Mouse (Mus musculus) forebrain, embryonic 12.5 days (tissue): ENCODE measurements around the gene Zfp648. TPM values are rescaled to one million over a fixed set of nuclear protein-coding genes. Genes with fewer than 3 reads are reported as not detected.

Experiments used
- ATAC-seq: fragments of 200-750 bp; cut with Nextera tagmentation; 2 replicates; pipeline ENCODE4 v1.8.0; 2017; ENCODE audit warnings: moderate TSS enrichment; ENCODE audit not compliant: low FRiP score
- H3K27ac ChIP-seq: fragments of 300-500 bp; sonication (generic); 2 replicates; pipeline ENCODE4 v1.5.1; 2016; ENCODE audit warnings: mild to moderate bottlenecking
- H3K27me3 ChIP-seq: fragments of 300-500 bp; sonication (generic); 2 replicates; pipeline ENCODE4 v1.6.1; 2016; ENCODE audit warnings: mild to moderate bottlenecking
- H3K36me3 ChIP-seq: fragments of 300-500 bp; sonication (generic); replicated peaks from 2 replicates; pipeline ENCODE4 v1.6.1; 2016; ENCODE audit warnings: mild to moderate bottlenecking
- H3K4me1 ChIP-seq: fragments of 300-500 bp; sonication (generic); 2 replicates; pipeline ENCODE4 v1.6.1; 2016
- H3K4me2 ChIP-seq: fragments of 300-500 bp; sonication (generic); 2 replicates; pipeline ENCODE4 v1.6.1; 2016; ENCODE audit warnings: mild to moderate bottlenecking, moderate library complexity
- H3K4me3 ChIP-seq: fragments of 300-500 bp; sonication (generic); replicated peaks from 2 replicates; pipeline ENCODE4 v1.5.1; 2016; ENCODE audit warnings: mild to moderate bottlenecking
- H3K9ac ChIP-seq: fragments of 300-500 bp; sonication (generic); 2 replicates; pipeline ENCODE4 v1.6.1; 2016; ENCODE audit warnings: mild to moderate bottlenecking
- H3K9me3 ChIP-seq: fragments of 300-500 bp; sonication (generic); 2 replicates; pipeline ENCODE4 v1.6.1; 2016
- WGBS: fragments of 180-500 bp; shearing (Covaris S2); methylation state at CpG from one replicate; pipeline ENCODE4 v1.1.7; 2016; 5-methylcytosine and 5-hydroxymethylcytosine counted together
- polyA plus RNA-seq: library from polyadenylated mRNA; unstranded; fragments of >200 nt; fragmentation: Nextera tagmentation; extraction: Ambion mirVana; gene quantifications from 2 replicates; pipeline ENCODE4 v1.2.1, GENCODE M21; 2016

Zfp648 gene
- polyA plus RNA-seq, result not detected in 2 replicates

DNA sequence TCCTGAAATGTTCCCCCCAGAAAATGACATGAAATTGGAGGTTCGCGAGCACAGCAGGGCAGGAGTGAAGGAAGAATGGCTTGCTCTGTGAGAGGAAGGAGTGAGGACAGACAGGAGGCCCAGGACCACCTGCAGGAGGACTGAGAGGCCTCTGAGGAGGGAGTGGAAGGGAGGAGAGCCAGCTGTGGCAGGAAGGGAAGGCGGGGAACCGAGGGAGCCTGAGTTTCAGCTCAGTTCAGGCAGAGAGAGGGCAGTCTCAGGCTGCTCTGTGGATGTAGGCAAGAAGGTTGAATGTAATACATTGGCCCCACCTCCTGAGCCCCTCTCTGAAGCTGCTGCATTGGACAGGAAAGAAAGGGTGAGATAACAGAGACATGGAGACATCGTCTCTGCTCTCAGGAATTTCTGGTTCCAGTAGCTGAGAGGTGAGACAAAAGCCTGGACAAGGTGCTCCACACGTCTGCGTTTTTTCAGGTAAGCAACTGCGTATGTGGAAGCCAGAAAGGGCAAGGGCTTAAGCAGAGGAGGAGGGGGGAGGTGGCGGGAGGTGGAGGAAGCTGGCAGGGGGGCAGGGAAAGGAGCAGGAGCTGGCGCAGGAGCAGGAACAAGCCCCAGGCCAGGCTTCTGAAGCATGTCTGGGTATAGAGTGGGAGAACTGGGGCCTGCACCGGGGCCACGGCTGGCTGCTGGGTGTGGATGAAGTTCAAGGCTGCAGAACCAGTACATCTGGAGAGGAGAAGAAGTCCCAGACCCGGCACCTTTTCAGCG is at the start of gene Zfp648:
TSS of gene Zfp648 (plus strand) at position 233 of the 768 bp plus-strand sequence.
- H3K9ac ChIP-seq, result no peak within 1 kb of the TSS
- H3K9me3 ChIP-seq, result no peaks in the 10 kb centered on the region
- peaks cover 53% of the 10 kb centered on the region for H3K27me3 ChIP-seq
- ATAC-seq, result no peak
- 30% methylated on average over 14 of the region's 14 CpGs for WGBS
- no peak within 1 kb of the TSS for H3K27ac ChIP-seq
- H3K4me2 ChIP-seq, result no peak within 1 kb of the TSS
- no peaks in the 10 kb centered on the region for H3K36me3 ChIP-seq
- H3K4me3 ChIP-seq, result no peak within 1 kb of the TSS
- H3K4me1 ChIP-seq, result peaks cover 10% of the 10 kb centered on the region

DNA sequence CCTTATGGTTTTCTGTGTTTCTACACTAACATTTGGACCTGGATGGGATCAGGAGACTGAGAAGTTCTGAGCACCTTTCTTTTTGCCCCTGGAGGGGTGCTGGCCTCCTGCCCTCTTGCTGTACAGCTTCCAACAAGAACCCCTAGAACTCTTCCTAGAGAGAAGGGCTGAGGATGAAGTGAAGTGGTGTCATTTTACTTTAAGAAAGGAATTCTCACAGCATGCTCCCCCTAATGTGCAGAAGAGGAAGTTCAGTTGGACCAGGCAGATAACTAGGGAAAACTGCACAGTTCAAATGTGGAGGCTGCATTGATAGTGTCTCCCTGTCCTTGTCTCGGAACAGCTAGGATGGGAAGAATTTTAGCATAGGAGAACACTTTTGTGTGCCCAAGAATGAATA is 48.4 kb upstream of the Zfp648 start:
- no peak overlapping the region for H3K4me2 ChIP-seq
- H3K27ac ChIP-seq, result no peak overlapping the region
- H3K36me3 ChIP-seq, result no peaks in the 10 kb centered on the region
- no peak overlapping the region for H3K9ac ChIP-seq
- H3K27me3 ChIP-seq, result no peaks in the 10 kb centered on the region
- ATAC-seq, result no peak
- H3K4me1 ChIP-seq, result peaks cover 23% of the 10 kb centered on the region
- 55% methylated on average over 1 of the region's 1 CpGs for WGBS
- no peaks in the 10 kb centered on the region for H3K9me3 ChIP-seq
- H3K4me3 ChIP-seq, result no peak overlapping the region

DNA sequence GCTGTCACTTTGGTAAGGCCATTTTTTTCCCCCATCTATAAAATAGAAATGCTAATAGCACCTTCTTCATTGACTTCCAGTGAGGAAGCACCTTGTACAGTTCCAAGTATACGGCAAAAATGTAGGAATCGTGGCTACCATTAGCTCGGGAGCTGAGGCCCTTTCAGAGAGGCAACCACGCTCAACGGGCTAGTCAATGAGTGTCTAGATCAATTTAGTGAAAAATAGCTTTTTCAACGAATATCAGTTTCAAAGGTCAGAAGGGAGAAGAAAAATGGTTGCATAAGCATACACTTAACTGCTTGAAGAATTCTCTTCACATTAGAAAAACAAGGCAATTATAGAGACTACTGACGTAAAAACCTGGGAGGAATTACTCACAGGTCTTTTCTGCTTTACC is 47.2 kb upstream of the Zfp648 start:
- H3K27me3 ChIP-seq, result no peaks in the 10 kb centered on the region
- no peak overlapping the region for H3K4me3 ChIP-seq
- peaks cover 25% of the 10 kb centered on the region for H3K4me1 ChIP-seq
- H3K9ac ChIP-seq, result no peak overlapping the region
- WGBS, result 90% methylated on average over 7 of the region's 7 CpGs
- H3K27ac ChIP-seq, result no peak overlapping the region
- no peaks in the 10 kb centered on the region for H3K36me3 ChIP-seq
- no peak overlapping the region for H3K4me2 ChIP-seq
- H3K9me3 ChIP-seq, result no peaks in the 10 kb centered on the region
- ATAC-seq, result no peak

DNA sequence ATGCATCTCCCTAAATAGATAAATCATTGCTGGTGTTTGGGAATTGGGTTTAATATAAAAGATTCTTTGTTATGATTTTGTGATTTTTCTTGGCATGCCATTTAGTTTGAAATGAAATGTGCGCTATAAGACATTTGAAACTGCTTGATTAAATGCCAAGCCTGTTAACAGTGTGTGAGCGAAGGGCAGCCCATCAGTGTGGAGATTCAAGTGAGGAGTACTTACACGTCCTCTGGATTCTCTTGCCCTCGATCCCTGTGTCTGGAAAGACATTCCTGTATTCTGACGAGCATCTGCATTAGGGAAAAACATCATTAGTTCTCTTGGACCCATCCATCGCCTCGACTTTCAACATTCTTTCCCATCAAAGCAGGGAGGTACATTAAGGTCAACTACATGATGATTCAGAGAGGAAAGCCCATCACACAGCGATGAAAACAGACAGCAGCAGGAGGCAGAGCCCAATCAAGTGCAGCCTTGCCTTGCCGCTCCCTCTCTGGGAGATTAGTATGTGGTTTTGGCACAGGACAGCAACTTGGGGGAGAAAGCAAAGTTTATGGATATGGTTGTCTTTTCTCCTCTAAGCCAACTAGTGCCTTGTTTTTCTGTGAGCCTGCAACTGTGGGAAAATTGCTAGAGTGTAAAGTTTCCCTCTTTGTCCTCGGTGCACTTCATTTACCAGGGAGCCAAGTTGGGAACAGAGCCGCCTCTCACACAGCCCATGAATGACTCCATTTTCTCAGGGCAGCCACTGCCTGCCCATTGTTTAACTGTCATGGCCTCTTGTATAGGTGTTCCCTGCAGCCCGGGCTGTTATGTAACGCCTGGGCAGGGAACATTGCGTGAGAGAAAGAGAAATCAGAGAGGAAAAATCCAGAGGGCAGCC is 44.6 kb upstream of the Zfp648 start:
- no peak overlapping the region for H3K9ac ChIP-seq
- H3K4me2 ChIP-seq, result no peak overlapping the region
- H3K27me3 ChIP-seq, result no peaks in the 10 kb centered on the region
- ATAC-seq, result peak; percentile 95
- H3K9me3 ChIP-seq, result no peaks in the 10 kb centered on the region
- peak overlapping the region; percentile 93 for H3K27ac ChIP-seq
- no peak overlapping the region for H3K4me3 ChIP-seq
- 34% methylated on average over 14 of the region's 14 CpGs for WGBS
- peaks cover 17% of the 10 kb centered on the region for H3K4me1 ChIP-seq
- no peaks in the 10 kb centered on the region for H3K36me3 ChIP-seq

DNA sequence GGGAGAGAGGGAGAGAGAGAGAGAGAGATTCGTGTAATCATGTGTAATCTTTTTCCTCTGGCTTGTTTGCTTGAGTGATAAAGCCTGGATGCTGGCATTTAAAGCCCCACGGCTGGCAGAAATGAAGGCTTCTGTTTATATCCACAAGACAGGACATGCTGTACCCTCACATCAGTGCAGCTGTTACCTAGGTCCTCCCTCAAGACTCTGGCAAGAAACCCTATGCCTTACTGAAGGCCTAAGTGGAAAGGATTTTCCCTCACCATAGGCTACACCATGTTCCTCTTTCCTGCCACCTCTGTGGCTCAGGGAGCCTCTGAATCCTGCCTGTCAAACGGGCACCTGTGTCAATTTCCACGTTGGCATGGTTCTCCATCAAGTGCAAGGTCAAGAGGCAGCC is 43.9 kb upstream of the Zfp648 start:
- Histone ChIP-seq H3K4me3 (no peak overlapping the region), H3K4me1 (peaks cover 17% of the 10 kb centered on the region), H3K27me3 (no peaks in the 10 kb centered on the region), H3K27ac (peak overlapping the region; percentile 93), H3K9ac (no peak overlapping the region), H3K9me3 (no peaks in the 10 kb centered on the region), H3K36me3 (no peaks in the 10 kb centered on the region), H3K4me2 (no peak overlapping the region)
- WGBS, result 30% methylated on average over 4 of the region's 4 CpGs
- peak; percentile 49 for ATAC-seq

DNA sequence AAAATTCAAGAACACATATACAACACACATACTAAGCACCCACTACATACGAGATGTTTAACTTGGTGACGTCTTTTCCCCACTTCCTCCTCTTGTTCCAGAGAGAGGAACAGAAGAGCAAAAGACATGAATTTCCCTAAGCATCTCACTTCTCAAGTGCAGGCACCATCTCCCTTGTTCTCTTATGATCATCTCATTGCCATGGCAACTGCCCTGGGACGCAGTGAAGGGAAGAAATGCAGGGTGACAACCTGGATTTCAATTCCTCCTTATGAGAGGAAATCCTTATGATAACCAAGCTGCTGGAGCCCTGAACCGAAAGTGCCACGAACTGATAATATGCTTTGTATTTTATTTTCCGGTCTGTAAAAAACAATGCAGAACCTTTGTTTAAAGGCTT is 33.3 kb upstream of the Zfp648 start:
- H3K4me2 ChIP-seq, result no peak overlapping the region
- 80% methylated on average over 6 of the region's 6 CpGs for WGBS

DNA sequence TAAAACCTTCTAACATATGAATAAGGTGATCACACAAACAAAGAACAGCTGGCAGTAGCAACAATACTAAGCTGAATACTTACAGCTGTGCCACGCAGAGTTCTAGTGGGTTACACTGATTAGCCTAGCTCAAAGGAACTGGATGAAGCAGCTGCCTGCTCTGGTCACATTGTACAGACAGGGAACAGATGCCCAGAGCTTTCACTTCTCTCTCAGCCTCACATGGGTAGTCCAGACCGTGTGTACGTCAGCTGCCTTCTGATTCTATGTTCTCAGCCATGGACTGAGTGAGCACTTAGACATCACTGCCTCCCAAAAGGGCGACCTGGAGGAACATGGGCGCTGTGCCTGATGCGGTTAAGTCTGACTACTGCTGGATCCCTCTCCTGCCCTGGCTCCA is 25.7 kb upstream of the Zfp648 start:
- no peak overlapping the region for H3K4me3 ChIP-seq
- no peaks in the 10 kb centered on the region for H3K4me1 ChIP-seq
- 64% methylated on average over 6 of the region's 6 CpGs for WGBS
- no peak for ATAC-seq
- H3K4me2 ChIP-seq, result no peak overlapping the region
- no peak overlapping the region for H3K9ac ChIP-seq
- H3K27ac ChIP-seq, result no peak overlapping the region
- H3K36me3 ChIP-seq, result no peaks in the 10 kb centered on the region
- H3K9me3 ChIP-seq, result no peaks in the 10 kb centered on the region
- no peaks in the 10 kb centered on the region for H3K27me3 ChIP-seq

More for the DNA sequence above, 33.3 kb upstream of the Zfp648 start:
- ATAC-seq, result no peak
- Histone ChIP-seq H3K27me3 (no peaks in the 10 kb centered on the region), H3K27ac (no peak overlapping the region), H3K9ac (no peak overlapping the region), H3K36me3 (no peaks in the 10 kb centered on the region), H3K4me1 (no peaks in the 10 kb centered on the region), H3K9me3 (no peaks in the 10 kb centered on the region), H3K4me3 (no peak overlapping the region)

DNA sequence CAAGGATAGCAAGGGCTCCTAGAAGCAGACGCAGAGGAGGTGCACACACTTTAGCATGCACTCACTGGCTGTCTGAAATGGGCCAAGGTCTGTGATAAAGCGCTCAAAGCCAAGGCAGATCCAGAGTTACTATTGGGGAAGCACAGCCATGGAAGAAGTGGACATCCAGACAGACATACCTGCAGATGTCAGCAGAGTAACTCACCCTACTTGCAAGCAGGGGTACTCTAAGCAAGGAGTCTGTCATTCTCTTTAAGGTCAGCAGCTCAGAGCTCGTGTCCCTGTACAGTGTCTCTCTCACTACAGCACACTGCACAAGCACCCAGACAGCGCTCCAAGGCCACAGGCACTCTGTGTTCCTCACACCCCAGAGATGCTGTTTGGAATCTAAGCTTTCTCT is 23.2 kb upstream of the Zfp648 start:
- Histone ChIP-seq H3K36me3 (no peaks in the 10 kb centered on the region), H3K27ac (no peak overlapping the region), H3K27me3 (no peaks in the 10 kb centered on the region), H3K9me3 (no peaks in the 10 kb centered on the region), H3K4me1 (no peaks in the 10 kb centered on the region), H3K4me3 (no peak overlapping the region), H3K9ac (no peak overlapping the region), H3K4me2 (no peak overlapping the region)
- no peak for ATAC-seq
- 90% methylated on average over 4 of the region's 4 CpGs for WGBS

DNA sequence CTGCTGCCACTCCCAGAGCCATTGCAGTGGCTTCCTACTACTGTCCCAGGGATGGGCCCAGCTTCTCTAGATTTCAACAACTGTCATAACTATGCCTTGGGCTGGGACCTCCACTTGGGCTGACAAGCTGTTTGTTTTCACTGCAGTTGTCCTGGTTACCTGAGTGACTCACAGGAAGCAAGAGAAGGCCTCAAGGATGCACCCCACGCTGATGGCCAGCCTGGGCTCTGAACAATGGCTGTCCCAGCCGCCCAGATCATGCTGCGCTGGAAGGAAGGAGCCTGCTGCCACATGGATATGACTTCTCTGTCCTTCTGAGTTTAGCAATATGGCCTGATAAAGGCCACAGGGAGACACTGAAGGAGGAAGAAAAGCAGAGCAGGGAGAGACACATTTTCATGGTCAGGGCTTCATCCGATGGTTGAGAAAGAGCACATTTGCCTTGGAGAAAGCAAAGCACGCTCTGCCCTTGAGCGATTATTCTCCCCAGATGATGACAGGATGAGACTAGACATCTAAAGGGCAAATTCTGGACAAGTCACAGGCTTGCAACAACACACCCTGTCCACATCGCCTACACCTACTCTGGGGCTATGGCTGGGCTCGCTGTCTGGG is 22.3 kb upstream of the Zfp648 start:
- H3K36me3 ChIP-seq, result no peaks in the 10 kb centered on the region
- no peaks in the 10 kb centered on the region for H3K4me1 ChIP-seq
- H3K9me3 ChIP-seq, result no peaks in the 10 kb centered on the region
- H3K27me3 ChIP-seq, result no peaks in the 10 kb centered on the region
- H3K9ac ChIP-seq, result no peak overlapping the region
- 89% methylated on average over 8 of the region's 8 CpGs for WGBS
- H3K4me2 ChIP-seq, result no peak overlapping the region
- H3K4me3 ChIP-seq, result no peak overlapping the region
- H3K27ac ChIP-seq, result no peak overlapping the region
- ATAC-seq, result no peak

DNA sequence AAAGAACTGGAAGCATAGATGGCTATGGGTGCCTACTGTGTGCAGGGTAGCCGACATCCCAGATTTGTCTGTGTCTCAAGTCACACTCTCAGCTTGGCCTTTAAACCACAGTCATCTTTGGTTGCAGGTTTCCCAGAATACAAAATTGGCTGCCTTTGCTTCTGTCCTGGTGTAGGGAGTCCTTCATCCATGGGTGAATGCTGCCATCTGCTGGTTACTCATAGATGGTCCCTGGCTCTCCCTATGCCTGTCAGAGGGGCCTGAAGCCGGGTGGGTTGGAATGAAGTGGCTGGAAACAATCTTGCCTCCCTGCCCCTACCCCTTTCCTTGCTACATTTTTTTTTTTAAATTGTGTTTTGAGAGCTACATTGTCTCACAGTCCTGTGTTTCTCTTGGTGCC is 20.0 kb upstream of the Zfp648 start:
- Histone ChIP-seq H3K27me3 (no peaks in the 10 kb centered on the region), H3K9me3 (no peaks in the 10 kb centered on the region), H3K4me1 (no peaks in the 10 kb centered on the region), H3K9ac (no peak overlapping the region), H3K4me2 (no peak overlapping the region), H3K27ac (no peak overlapping the region), H3K4me3 (no peak overlapping the region), H3K36me3 (no peaks in the 10 kb centered on the region)
- ATAC-seq, result peak; percentile 90
- WGBS, result 36% methylated on average over 2 of the region's 2 CpGs

DNA sequence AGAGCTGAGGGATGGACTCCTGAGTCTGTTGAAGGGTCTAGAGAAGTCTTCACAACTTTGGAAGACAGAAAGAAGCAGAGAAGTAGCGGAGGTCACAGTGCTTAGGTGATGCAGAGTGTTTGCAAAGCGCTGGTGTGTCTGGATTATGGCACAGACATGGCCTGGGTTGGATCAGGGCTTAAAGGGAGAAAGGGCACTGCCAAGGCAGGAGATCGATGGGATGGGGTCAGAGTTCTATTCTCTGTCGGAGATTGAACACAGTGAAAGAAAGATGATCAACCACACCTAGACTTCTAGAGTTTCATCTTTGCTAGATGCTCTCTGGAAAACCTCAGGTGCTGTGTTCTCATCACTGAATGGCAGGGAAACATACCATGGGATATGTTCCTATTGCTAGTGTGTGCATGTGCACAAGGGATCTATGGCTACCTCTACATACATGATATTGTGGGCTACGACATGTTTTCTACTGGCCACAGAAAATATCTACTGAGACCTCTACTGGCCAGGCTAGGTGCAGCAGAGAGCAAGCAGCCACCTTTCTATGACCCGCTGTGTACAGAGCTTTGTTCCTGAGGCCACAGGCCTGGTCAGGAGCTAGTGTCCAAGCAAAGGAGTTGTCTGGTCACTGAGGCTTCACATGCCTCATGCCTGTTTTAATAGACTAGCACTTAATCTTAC is 18.5 kb upstream of the Zfp648 start:
- no peak overlapping the region for H3K4me2 ChIP-seq
- H3K36me3 ChIP-seq, result no peaks in the 10 kb centered on the region
- no peaks in the 10 kb centered on the region for H3K9me3 ChIP-seq
- no peaks in the 10 kb centered on the region for H3K4me1 ChIP-seq
- H3K27me3 ChIP-seq, result no peaks in the 10 kb centered on the region
- WGBS, result 74% methylated on average over 6 of the region's 6 CpGs
- no peak overlapping the region for H3K4me3 ChIP-seq
- H3K9ac ChIP-seq, result no peak overlapping the region
- H3K27ac ChIP-seq, result no peak overlapping the region
- ATAC-seq, result no peak
